Mouse (Mus musculus) kidney, adult 18-20 months (tissue): Measurements from ENCODE around the gene Tkfc.
A peak's percentile ranks its signal among the peaks of the same experiment; 100 is the strongest.
"Not testable (repeated sequence)": the region's sequence is repeated elsewhere in the genome, so short reads cannot be mapped to it uniquely, and the experiment has no call there.

Experiments
- DNase-seq: peaks from one replicate; pipeline ENCODE4 v3.0.0; 2021

The Tkfc gene

GRCm38 (mm10) chr19:10587231-10587630, 18.2 kb downstream of the Tkfc start:
- DNase-seq, result no peak

DNA sequence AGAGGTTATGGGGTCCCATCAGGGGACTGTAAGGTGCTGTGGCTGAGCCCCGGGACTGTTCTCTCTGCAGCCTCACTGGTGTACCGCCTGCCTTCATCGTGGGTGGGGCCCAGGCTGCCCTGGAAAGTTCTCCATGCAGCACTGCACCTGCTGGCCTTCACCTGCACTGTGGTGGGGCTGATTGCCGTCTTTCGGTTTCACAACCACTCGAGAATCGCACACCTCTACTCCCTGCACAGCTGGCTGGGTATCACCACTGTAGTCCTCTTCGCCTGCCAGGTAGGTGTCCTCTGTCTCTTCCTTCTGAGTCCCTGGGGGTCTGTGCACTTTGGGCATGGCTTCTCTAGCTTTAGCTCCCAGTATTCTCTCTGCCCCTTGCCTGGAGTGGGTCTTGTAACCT, 20.3 kb downstream of the Tkfc start:
- DNase-seq, result no peak

DNA sequence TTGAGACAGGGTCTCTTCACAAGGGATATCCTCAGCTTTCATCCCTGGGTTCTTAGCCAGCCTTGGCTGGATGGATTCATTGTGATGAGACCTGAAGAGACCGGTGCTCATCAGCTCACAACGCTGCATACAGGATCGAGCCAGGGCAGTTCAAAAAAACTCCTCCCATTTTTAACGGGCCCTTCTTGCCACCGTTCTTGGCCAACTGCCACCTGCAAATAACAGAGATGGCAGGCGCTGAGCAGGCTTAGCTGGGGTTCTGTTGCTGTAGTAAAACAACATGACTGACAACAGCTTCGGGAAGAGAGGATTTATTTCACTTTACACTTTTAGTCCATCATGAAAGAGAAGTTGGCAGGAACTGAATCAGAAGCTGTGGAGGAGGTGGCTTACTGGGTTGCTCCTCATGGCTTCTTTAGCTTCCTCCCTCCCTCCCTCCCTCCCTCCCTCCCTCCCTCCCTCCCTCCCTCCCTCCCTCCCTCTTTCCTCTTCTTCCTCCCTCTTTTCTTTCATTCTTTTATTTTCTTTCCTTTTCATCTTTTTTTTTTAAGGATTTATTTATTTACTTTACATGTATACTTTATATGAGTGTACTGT, 21.8 kb downstream of the Tkfc start:
- no peak for DNase-seq

- no peak for DNase-seq
Measured at GRCm38 (mm10) chr19:10581984-10582383, 23.5 kb downstream of the Tkfc start.

DNA sequence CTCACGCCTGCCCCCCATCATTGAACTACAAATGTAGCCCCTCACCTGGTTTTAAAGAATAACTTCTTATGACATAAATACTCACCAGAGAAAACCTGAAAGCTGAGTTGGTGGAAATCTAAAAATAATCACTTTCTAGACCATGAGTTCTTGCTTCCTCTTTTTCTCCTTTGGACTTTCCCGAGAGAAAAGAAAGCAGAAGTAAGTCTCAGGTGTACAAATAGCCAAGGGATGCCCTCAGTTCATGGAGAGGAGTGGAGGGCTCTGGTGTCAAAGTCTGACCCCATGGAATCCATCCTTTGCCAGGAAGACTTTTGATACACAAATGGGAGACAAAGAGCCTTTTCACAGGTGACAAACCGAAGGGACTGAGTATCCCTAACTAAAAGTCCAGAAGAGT, 24.7 kb downstream of the Tkfc start:
- DNase-seq, result no peak

DNA sequence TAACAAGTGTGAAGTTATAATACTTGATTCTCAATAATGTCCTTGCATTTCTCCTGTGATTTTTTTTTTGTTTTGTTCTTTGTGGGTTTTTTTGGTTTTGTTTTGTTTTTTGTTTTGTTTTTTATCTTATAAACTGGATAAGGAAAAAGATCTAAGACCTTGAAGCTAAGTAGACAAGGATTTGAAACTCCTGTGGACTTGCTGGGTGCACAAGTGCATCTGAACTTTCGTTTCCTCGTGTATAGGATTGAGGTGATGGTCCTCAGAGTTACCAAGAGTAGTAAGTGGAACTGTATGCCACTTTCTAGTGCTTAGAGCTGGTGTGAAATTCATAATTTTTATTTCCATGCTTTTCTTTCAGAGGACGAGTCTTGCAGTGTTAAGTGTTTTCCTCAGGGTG, 25.4 kb downstream of the Tkfc start:
- no peak for DNase-seq

DNA sequence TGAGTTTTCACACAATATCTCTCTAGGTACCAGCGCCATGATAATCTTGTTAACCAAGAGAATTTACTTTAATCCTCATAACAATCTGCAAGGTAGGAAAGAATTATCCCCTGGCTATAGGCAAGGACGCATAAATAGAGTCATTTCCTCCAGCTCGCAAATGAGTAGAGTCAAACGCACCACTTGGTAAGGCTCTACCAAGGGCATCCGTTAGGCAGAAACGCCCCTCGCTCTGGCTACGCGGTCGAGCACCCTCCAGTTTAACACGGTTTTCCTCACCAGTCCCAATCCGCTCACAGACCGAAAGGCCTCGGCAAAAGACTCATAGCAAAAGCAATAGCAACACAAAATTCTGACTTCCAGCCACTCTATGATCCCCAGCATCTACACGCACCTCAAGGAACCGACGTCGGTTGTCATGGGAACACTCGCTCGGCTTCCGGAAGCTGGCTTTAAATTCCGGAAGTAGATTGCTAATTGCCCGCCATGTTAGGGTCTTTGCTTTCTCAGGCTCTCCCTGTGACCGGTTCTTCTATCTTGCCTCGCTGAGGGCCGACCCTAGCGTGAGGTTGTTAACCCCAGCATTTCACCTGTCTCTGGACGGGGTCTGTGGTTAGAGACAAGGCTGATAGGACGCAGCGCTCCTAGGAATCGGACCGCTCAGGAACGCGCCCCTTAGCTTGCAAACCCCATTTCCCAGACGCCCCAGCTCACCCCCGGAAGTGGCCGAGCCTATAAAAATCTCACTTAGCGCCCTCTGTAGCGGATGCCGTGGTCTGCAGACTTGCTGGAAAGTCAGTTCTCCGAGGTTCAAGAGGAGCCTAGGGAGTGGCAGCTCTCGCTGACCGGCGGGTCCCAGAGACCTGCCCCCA, 28.5 kb downstream of the Tkfc start, which contains the start of the genes Cyb561a3 and Tmem138:
Cyb561a3 (plus strand) TSS at position 483 of the 872 bp plus-strand sequence.
Tmem138 (minus strand) TSS at position 673 of the 872 bp plus-strand sequence.
- DNase-seq, result peak; percentile 95

- DNase-seq, result no peak
Measured at GRCm38 (mm10) chr19:10569627-10570026, 35.8 kb downstream of the Tkfc start.

DNA sequence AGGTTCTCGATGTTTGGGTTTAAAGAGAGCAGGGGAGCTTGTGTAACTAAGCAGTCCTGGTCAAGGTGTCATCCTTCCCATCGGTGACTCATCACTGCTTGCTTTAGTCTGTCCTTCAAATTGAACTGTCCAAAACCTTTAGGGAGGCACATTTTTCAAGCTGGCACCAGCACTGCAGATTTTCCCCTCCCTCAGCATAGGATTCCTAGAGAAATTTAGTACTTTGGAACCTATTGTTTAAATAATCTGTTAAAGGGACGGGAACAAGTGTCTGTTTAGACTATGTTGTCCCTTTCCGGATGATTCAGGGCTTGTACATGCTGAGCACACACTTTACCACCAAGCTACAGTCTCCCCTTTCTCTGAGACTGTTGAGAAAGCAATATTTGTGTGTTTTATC, 40.2 kb downstream of the Tkfc start:
- no peak for DNase-seq

GRCm38 (mm10) chr19:10564278-10564677, 41.2 kb downstream of the Tkfc start:
- no peak for DNase-seq

GRCm38 (mm10) chr19:10562351-10562750, 43.1 kb downstream of the Tkfc start:
- no peak for DNase-seq

GRCm38 (mm10) chr19:10561558-10562314, 43.7 kb downstream of the Tkfc start:
- no peak for DNase-seq

GRCm38 (mm10) chr19:10560108-10560507, 45.3 kb downstream of the Tkfc start:
- no peak for DNase-seq

GRCm38 (mm10) chr19:10557837-10558375, 47.5 kb downstream of the Tkfc start:
- DNase-seq, result not testable (repeated sequence)

- DNase-seq, result no peak
Measured at GRCm38 (mm10) chr19:10557430-10557829, 48.0 kb downstream of the Tkfc start.

DNA sequence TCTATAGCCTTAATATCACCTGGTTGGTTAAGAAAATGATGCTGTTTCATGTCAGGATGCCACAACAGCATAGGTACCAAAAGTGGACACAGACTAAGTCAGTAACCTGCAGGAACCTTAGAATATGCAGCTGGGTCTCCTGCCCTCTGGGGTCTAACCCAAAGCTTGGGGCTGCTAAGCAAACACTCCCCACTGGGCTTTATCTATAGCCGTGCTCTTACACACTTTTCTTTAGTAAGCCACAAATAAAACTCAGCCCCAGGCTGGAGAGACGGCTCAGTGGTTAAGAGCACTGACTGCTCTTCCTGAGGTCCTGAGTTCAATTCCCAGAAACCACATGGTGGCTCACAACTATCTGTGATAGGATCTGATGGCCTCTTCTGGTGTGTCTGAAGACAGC, 48.5 kb downstream of the Tkfc start:
- DNase-seq, result no peak

DNA sequence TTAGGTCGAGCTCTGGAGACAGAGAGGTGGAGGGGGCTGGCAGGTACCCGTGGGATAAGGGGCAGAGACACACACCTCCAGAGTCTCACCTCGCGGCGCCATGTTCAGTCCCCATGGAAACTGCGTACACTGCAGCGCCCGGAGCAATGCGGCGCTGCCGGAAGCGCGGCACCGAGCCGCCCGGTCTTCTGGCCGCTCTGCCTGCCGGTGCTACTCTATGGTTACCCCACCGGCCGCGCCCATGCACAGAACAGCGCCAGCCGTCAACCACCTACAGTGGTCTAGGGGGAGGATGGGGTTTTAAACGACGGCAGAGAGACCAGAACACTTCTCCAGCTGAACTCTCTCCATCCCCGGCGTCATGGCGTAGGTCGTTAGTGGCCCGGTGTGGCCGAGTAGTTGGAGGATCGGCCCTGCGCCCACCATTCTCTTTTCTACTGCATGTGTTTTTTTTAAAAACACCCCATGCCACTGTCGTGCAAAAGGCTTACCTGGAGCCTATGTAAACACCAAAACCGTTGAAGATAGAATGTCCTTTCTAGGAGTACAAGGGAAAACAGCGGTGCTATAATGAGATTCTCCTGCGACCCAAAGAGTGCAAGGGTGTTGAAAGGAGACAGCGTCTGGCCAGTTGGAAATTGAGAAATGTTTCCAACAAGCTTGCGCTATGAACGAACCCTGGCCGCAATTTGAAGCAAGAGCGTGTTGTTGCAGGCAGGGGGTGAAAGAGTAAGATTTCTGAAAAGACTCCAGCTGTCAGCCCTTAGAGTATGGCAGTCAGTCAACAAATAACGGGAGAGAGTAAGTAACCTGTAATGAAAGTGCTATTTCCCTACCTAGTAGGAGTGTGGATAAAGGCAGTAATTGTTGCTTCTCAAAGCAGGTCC, 49.6 kb downstream of the Tkfc start, which contains the start of gene Tmem216:
Tmem216 (minus strand) TSS at position 615 of the 887 bp plus-strand sequence.
- peak; percentile 83 for DNase-seq

DNA sequence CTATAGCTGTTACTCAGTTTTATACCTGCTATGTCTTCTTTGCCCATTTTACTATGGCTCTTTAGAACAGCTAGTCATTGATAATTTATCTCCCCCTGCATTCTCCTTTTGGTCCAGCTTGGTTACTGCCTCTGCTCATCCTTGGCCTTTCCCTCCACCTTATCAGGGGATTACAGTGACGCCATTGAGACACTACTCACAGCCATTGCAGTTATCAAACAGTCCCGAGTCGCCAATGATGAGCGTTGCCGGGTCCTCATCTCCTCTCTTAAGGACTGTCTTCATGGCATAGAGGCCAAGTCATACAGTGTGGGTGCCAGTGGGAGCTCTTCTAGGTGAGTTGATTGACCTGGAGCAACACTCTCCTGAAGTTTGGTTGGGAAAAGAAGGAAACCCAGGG, 66.0 kb downstream of the Tkfc start:
- DNase-seq, result no peak
